Mouse (Mus musculus) lung, postnatal 25 days (tissue): ENCODE measurements around the gene Cdipt.

Source experiments
- DNase-seq: peaks from one replicate; pipeline ENCODE4 v3.0.0; 2022; ENCODE audit warnings: low spot score

The Cdipt gene

DNA sequence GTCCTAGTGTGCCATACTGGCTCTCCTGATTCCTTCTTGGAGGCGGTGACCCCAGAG lies at the start of gene Cdipt:
TSS of gene Cdipt (plus strand) at position 22 of the 57 bp plus-strand sequence.
- DNase-seq = no peak

DNA sequence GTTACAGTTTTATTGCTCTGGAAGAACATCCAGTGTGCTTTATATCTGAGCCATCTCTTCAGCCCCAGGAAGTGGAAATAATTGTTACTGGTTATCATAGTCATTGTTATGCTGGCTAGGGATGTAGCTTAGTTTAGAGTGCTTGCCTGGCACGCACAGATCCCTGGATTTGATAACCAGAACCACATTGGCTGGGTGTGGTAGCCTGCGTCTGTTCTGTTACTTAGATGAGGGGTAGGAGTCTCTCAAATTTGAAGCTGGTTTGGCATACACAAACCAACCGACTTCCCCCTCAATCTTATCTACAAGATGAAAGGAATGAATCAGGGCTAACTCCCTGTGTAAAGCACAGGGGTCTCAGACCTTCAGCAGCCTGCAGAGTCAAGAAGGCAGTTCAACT lies 49.4 kb upstream of the Cdipt start:
- DNase-seq = no peak

DNA sequence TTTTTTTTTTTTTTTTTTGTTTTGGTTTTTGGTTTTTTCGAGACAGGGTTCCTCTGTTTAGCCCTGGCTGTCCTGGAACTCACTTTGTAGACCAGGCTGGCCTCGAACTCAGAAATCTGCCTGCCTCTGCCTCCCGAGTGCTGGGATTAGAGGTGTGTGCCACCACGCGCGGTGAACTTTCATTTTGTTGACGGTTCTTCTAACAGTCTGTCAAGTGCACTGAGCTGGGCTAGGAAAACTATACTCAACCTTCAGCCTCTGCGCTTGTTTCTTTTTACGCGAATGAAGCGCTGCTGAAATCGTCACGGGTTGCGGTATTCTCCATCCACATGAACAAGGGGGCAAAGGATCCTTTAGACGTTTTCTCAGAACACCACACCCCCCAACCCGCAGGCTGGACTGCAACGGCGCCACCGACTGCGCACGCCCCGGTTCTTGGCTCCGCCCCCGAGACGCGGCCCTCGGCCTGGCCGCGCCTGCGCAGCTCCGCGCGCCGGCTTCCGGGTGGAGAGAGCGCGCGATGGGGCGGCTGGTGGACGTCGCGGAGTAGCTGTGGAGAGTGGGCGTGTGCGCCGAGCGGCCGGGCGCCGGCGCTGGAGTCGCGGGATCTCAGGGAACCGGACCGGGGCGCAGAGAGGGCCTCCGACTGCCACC lies 47.2 kb upstream of the Cdipt start, which contains the start of gene Kctd13:
TSS of gene Kctd13 (plus strand) at position 496 of the 654 bp plus-strand sequence.
- peak; percentile 93 for DNase-seq

DNA sequence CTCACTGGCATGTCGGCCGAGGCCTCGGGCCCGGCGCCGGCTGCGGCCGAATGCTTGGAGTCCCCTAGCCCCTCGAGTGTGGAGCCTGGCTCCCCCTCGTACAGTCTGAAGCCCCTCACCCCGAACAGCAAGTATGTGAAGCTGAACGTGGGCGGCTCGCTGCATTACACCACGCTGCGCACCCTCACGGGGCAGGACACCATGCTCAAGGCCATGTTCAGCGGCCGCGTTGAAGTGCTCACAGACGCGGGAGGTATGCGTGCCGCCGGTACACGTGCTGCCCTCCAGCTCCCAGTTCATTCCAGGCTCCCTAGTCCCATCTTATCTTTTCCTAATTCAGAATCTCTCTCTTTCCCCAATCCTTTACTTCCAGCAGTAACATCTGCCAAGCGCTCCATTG lies 46.7 kb upstream of the Cdipt start:
- no peak for DNase-seq

DNA sequence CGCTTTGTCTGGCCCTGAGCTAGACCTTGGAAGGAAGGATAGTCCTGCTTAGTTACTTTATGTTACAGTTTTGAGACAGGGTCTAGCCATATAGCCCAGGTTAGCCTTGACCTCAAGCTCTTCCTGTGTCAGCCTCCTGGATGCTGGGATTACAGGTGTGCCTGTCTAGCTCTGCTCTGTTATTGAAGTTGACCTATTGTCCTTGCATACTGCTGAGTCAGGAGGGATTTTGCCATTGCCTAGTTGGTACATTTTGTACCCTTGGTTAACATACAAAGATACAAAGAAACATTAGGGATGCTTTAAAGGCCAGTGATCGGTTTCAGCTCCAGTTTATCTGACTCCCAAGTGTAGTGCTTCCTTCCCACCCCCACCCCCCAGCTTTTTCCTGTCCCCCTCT lies 43.1 kb upstream of the Cdipt start:
- DNase-seq = no peak

DNA sequence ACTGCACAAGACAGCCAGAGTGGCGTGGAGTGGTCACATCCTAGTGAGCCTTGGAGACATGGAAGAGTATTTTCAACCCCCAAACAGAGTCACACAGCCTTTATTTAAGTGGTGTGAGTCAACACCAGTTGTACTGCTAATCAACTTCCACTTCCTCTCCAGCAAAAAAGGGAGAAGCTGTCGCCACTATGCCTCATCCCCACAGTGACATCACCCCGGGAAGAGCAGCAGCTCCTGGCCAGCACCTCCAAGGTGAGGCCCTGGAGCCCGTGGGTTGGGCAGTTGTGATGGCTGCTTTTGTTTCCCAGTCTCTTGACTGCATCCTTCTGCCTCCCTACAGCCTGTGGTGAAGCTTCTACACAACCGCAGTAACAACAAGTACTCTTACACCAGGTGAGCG lies 34.5 kb upstream of the Cdipt start:
- DNase-seq = no peak

DNA sequence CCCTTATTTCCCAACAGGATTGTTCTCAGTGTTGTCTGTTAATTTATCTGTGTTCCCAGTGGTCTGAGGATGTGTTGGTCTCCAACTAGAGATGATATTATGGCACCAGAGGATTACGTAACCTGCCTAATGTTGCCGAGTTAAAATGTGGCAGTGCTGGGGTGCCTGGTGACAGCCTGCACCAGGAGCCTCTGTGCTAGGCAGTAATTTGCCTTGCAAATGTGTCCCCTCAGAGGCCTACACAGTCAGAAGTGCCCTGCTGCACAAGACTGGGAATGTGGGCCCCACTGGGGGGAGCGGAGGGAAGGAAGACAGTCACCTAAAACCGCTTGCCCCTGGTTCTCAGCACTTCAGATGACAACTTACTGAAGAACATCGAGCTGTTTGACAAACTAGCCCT lies 33.9 kb upstream of the Cdipt start:
- no peak for DNase-seq

DNA sequence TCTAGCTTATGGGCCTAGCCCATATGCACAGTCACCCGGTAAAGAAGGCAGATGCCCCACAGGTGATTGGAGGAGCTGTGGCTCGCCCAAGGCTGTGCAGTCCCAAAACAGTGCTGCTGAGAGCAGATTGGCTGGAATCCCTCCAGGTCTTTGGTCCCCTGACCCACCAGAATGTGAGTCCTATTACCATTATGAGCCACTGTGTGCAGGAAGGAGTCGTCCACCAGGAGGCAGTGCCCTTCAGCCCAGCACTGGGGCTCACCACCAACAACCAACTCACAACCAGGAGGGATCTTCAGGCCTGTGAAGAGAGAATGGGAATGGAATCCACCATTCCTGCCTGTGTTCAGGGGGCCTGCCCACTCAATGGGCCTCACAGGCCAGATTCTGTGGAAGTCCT lies 29.2 kb upstream of the Cdipt start:
- no peak for DNase-seq

DNA sequence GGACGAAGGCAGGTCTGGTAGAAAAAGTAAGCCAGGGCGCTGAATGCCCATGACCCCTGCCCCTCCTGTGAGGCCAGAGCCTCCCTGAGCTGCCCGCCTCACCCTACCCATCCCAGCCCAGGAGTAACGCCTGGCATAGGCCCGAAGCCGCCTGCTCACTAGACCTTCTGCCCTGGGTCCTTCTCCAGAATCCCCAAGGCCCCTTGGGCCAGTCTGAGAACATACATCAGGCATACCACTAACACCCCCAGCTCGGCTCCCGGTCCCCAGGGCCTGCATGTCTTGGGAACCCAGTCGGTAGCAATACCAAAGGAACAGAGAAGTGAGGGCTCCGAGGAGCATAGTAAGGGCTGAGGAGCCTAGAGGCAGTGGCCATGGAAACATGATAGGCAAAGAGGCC lies 27.1 kb upstream of the Cdipt start:
- DNase-seq = no peak

DNA sequence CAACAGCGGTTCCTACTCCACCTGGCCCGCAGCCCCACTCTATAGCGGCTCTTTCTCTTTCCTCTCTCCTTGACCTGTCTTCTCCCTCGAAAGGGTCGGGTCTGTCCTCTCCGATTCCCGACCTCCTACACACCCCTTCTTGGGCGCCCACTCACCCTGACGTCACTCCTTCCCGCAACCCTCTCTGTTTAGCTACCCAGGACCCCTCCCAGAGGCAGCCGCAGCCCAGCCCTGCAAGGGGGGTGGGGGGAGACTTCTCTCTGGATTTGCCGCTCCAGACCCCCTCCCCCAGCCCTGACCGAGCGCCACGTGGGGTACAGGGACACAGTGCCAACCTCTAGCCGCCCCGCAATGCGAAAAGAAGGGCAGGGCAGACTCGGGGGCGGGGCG lies 26.3 kb upstream of the Cdipt start, which contains the start of gene Asphd1:
TSS of gene Asphd1 (minus strand) at position 180 of the 390 bp plus-strand sequence.
- DNase-seq = no peak

DNA sequence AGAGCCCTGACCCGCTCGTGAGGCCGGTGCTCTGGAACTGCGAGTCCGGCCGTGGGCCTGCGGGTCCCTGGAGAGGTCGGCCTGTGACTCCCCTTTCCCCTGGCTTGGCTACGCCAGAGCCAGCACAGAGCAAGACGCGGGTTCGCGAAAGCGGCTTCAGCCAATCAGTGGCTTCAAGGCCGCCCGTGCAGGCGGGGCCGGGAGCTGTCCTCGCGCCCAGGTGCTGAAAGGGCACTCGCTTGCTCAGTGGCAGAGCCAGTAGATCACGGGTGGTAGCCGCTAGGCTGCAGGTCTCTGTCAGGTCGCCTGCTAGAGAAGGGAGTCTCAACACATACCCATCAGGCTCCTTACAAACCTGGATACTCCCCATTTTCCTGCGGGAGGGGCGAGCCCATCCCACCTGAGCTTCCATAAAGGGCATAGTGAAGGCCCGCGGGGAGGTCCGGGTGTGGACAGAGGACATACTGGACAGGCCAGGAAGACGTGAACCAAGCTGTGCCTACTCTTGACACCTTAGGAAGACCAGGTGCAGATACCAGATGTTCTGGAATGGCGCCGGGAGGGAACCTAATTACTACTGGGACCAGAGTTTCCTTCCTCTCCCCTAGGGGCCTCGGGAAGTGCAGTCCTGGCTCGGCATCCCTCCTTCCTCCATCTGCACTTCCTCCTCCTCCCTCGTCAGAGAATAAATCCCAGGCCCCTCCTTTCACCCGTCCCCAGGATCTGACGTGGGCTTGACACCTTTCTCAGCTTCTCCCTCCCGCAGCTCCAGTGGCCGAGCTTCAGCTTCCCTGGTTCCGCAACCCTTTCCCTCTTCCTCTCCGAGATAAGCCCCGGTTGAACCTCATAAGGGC lies 25.7 kb upstream of the Cdipt start, which contains the start of gene Sez6l2:
TSS of gene Sez6l2 (plus strand) at position 771 of the 854 bp plus-strand sequence.
- DNase-seq = peak; percentile 83

DNA sequence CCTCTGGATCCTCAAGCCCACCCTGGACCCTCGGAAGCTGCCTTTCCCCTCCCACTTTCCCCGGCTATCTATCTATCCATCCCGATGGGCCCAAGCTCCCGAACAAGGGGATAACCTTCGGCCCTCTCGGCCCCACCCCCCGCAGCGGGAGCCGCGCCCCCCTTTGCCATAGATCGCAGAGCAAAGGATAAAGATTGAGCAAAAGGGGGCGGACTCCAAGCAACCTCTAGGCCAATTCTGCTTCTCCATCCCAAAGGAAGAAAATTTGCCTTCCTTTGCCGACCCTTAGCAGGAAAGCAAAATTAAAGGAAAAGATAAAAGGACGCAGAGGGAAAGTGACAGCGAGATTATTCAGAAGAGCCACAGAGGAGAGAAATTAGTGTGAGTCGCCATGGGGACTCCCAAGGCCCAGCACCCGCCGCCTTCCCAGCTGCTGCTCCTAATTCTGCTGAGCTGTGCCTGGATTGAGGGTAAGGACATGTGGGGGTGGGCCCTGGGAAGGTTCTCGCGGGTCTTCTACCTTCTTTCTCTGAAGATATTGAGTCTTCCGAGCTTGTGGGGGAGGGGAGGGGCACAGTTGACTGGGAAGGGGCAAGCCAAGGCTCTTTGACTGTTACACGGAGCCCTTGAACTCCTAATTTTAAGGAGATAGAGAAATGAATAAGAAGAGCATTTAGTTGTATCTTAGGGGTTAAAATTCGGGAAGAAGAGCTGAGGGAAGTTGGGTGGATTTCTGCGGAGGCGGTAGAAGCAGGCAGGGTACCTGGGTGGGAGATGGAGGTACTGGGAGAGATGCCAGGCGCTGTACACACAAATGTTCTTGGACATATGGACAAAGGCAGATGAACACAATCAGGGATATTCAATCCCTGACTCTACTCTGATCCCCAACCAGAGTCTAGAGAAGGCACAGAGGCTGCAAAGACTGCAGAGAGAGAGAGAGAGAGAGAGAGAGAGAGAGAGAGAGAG lies 24.8 kb upstream of the Cdipt start:
- no peak for DNase-seq

DNA sequence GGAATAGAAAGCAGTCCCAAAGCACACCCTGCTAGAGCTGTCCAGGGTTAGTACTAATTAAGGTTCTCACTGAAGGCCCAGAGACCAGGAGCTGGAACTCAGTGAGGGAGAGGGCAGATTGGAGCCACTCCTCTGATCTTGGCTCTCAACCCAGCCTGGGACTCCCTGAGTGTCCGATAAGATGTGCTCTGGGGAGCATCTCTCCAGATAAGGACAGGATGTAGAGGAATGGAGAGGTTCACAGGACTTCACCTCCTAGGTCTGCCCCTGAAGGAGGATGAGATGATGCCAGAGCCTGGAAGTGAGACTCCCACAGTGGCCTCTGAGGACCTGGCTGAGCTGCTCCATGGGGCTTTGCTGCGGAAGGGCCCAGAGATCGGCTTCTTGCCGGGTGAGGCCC lies 24.0 kb upstream of the Cdipt start:
- DNase-seq = no peak

DNA sequence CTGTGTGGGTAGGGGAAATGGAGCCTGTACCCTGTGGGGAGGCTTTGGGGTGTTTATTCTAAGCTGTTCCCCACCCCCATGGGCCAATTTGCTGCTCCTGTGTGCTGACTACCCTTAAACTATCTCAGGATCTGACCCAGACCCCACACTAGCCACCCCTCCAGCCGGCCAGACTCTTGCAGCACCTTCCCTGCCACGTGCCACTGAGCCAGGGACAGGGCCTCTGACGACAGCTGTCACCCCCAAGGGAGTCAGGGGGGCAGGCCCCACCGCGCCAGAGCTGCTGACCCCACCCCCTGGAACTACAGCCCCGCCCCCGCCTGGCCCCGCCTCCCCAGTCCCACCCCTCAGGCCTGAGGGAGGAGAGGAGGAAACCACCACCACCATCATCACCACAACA lies 23.1 kb upstream of the Cdipt start:
- no peak for DNase-seq

DNA sequence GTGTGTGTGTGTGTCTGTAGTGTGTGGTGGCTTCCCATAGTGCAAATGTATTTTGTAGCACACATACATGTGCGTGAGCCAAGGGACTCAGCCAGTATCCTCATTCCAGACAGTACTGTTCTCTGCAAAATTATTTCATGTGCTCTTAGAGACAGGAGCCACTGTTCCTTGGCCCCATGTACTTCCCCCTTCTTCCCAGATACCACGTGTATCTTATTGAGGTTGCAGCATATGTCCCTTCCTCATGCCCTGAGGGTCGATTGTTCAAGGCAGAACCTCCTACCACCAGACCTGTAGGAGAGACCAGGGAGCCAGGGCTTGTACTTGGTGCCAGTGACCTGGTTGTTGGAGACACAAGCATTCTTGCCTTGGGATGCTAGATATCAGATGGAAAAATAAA lies 20.6 kb upstream of the Cdipt start:
- DNase-seq = no peak

DNA sequence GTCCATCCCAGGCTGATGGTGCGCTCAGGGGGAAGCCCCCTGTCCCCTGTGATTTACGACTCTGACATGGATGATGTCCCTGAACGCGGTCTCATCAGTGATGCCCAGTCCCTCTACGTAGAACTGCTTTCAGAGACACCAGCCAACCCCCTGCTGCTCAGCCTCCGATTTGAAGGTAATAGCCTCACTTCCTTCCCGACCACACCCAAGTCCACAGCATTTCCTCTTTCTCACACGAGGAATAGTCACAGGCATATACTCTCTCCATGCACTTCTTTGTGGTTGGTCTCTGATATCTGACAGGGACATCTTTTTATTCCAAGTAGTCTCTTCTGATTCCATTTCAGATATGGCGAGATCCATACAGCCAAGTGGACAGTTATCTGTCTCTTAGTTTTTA lies 15.9 kb upstream of the Cdipt start:
- DNase-seq = no peak

DNA sequence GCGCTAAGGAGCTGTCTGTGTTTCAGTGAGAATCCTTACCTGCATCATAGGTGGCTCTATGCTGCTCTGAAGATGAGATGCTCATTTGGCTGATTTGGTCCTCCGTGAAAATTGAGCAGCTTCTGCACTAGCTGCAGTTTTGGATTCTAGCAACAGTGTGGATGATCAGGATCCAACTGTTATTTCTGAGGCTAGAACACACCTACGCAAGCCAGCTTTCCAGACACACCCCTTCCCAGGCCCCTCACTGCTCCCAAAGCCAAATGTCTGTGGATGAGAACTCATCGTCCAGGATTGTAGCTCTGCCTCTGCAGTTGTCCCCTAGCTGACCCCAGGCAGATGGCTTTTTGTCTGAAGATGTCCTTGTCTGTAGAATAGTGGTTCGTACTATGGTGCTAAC lies 14.6 kb upstream of the Cdipt start:
- no peak for DNase-seq

DNA sequence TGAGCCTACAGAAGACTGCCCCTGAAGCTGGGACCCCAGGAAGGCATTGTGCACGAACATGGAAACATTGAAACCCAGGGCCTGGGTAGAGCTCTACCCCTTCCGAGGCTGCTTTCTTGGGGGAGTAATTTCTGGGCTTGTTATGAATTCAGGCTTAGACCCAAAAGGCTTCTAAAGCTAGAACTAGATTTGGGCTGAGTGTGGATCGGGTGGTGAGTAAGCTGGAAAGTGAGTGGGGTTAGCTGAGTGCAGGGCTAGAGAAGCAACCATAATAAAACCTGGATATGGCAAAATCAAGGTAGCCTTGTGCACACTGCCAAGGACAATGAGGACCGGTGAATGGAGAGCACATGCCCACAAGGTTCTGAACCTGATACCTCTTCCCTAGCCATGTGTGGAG lies 13.7 kb upstream of the Cdipt start:
- no peak for DNase-seq

DNA sequence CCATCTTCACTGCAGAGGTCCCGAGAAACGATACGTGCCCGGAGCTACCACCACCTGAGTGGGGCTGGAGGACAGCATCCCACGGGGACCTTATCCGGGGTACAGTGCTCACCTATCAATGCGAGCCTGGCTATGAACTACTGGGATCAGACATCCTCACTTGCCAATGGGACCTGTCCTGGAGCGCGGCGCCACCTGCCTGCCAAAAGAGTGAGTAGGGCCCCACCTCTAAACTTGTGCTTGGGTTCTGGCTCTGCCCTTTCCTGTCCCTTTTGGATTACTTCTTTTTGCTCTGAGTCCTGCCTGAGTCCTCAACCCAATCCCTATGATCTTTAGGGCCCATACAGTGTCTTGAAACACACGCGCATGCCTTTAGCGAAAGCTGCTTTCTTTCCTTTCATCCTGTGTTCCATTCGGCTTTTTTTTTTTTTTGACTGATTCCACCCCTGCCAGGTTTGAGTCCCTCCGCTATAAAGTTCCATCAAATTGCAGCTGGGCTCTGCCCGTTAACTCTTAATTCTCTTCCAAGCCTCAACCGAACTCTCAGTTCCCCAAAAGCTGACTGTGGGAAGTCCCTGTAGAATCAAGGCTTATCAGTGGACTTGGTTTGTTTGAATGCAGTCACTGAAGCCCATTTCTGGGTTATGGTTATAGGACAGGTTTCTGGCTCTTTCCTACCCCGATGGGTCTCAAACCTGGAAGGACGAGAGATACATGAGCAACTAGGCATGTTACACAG lies 12.0 kb upstream of the Cdipt start:
- peak; percentile 43 for DNase-seq

DNA sequence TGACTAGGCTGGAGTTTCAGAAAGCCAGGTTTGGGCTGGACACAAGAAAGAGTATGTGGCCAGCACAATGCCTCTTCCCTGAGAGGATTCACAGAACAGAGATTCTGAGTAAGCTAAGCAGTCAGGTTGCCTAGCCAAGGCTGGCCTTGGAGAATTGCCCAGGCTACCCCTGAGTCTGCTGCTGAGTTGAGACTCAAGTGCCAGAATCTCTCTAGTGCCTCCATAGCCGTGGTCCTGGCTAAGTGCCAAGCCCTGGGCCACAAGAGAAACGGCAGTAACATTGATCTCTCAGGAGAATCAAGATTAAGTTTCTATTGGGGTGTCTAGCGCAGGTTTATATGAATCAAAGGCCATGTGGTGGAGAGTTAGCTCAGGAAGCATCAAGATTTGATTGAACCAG lies 10.1 kb upstream of the Cdipt start:
- no peak for DNase-seq

DNA sequence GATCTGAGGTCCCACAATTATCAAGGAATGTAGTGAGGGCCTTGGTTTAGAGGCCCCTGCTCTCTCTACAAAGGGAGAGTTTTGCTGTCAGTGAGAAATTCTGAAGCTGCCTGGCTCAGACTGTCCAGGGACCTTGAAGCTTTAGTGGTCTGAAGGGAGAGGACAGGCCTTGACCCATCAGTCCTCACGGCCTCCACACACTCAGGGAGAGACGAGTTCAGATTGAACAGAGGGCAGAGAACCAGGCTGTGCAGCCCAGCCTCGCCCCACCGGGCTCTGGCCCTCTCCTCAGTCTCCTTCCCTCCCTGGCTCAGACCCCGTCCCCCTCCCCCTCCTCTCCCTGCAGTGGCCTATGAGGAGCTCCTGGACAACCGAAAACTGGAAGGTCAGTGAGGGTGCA lies 8.4 kb upstream of the Cdipt start:
- no peak for DNase-seq

DNA sequence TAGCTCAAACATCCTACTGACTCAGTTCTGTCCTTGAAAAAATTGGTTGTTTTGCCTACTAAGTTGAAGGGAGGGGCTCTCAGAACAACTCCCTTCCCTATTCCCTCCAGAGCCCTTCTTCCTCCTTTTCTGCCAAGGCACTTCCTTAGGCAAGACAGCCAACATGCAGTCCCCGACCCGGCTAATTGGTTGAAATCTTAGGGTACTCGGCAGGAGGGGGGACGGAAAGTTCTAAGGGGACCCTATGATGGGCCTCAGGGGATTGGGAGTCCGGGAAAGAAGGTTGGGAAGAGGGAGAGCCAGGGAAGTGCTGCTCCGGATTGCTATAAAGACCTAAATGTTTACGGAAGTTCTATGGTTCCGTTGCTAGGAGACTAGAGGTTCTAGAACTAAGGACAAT lies 221 bp upstream of the Cdipt start:
- DNase-seq = peak; percentile 23
